Mouse (Mus musculus) brain, embryonic 18.5 days (tissue): ENCODE data around the gene Tor1aip2.

ENCODE experiments used
- DNase-seq: peaks from one replicate; pipeline ENCODE4 v3.0.0-alpha.2; 2012; ENCODE audit warnings: low read depth, low spot score

The Tor1aip2 gene

GRCm38 (mm10) chr1:156041451-156042241, 6.4 kb downstream of the Tor1aip2 start:
- DNase-seq, result no peak

DNA sequence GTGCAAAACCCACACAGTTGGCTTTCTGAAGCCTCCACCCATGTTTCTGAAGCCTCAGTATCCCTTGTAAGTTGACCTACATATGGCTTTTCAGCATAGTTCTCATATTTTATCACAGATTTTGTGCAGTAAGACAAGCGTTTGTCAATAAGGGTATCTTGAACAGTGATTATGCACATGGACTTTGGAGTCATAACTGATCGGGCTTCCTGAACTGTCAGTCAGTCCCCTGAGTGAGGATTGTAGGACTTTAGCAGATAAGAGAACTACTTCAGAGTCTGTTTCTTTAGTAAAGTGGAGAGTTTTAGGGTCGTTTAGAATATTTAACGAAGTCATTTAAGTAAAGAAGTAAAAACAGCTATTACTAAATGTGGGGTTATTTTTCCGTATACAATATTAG, 7.3 kb downstream of the Tor1aip2 start:
- no peak for DNase-seq

GRCm38 (mm10) chr1:156043027-156043426, 7.8 kb downstream of the Tor1aip2 start:
- no peak for DNase-seq

DNA sequence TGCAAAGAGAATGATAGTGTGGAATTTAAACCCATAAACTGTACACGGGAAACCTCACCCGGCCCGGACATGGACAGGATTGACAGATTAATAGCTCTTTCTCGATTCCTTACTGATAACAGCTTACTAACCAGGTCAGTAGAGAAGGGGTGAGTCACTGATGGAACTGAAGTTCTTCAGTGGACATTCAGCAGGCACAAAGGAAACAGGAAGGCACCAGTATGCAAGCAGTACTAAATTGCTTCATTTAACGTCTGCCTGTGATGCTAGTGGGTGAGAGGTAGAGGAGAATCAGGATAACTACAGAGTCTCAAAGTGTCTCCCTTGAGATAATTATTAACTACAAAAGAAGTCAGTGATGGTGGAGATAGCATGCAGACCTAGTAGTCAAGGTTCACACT, 9.0 kb downstream of the Tor1aip2 start:
- no peak for DNase-seq

DNA sequence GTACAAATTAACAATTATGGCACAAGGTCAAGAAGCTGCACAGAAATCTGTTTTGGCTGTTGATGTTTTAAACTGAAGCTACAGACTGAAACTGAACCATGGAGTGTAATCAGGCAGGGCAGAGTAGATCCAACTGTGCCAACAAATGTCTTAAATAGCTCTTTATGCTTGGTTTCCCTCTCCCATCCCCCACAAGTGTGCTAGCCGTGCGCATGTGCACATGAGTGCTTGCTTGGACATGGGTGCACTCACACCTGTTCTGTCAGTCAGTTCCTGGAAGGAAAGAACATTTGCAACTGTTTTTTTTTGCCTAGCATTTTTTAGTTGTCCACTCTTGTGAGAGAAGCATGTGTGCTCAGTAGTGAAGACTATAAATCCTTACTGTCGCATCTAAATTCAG, 11.5 kb downstream of the Tor1aip2 start:
- no peak for DNase-seq

DNA sequence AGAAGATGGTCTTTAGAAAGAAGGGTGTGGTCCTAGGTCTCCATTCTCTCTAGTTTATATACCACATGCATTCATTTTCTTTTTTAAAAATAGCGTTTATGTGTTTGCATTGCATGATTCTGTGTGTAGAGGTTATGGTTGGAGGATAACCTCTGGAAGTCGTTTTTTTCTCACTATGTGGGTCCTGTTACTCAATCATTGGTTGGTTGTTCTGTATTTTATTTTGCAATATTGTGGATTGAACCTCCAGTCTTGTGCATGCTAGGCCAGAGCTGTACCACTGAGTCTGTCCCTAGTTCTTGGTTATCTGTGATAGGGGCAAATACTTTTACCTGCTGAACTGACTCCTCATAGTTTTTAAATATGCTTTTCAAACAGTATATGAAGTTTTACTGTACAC, 23.0 kb downstream of the Tor1aip2 start:
- DNase-seq, result no peak

DNA sequence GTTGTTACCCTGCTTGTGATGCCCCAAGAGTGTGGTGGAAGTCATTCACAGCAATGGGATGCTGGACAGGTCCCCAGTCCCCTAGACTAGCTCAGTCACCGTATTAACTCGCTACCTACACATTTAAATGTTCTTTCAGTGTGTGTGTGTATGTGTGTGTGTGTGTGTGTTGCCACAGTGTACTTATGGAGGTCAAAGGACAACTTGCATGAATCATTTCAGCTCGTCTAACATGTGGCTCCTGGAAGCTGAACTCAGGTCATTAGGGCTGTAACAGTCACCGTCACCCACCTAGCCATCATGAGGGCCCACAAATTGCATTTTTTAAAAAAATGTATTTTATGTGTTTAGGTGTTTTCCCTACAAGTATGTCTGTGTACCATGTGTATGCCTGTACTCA, 27.0 kb downstream of the Tor1aip2 start:
- DNase-seq, result no peak

- DNase-seq, result no peak
These were observed 30.9 kb downstream of the Tor1aip2 start for GRCm38 (mm10) chr1:156066133-156066532.

- no peak for DNase-seq
These were observed 34.9 kb downstream of the Tor1aip2 start for GRCm38 (mm10) chr1:156070106-156070505.

DNA sequence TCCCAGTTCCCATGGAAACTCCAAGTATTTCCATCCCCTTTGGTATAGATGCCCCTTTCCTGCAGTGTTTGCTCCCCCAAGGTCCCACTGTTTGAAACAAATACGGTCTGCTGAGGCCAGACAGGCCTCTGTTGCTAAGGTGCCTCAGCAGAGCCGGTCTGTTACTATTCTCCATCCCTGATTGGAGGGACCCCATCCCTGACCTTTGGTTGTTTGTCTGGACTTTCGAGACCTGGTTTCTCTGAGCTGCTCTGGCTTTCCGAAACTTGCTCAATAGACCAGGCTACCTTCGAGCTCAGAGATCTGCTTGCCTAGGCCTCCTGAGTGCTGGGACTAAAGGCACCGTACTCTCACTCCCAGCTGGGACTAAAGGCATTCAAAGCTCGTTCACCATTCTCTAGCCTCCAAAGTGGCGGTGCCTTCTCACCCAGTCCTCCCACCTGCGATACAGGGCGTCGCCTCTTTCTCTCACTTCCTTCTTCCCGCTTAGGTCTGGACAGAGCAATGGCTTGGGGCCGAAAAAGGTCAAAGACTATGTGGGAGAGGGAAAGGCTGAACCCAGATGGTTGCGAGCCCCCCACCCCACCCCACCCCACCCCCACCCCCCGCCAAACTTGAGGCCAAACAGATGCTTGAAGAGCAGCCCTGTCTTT, 38.1 kb downstream of the Tor1aip2 start:
- no peak for DNase-seq

DNA sequence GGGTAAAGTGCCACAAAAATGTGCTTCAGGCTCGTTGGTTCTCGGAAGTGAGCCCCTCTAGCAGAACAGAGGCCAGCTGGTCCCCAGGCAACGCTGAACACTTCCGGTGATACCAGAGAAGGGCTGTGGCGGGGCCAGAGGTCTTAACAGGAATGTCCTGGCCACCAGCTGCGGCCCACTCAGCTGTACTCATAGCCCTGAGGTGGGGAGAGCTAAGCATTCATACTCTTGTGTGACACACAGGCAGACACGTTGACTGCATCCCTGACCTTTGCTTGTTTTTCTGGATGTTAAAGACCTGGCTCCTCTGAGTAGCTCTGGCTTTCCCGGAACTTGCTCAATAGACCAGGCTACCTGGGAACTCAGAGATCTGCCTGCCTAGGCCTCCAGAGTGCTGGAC, 39.4 kb downstream of the Tor1aip2 start:
- DNase-seq, result no peak

DNA sequence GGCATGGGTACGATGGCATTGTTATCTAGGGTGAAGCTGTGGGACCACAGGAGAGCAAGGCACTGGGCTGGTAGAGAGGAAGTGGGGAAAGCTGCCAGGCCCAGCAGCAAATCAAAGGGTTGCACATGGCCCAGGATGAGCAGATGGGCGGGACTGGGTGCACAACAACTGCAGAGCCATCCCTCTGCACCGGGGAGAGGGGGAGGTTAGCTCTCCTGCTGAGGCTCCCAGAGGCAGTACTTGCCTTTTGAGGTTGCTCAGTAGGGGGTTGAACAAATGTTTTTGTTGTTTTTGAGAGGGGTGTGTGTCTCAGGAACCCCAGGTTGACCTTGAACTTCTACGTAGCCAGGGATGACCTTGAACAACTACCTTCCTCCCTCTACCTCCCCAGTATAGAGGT, 41.3 kb downstream of the Tor1aip2 start:
- DNase-seq, result no peak

GRCm38 (mm10) chr1:156077655-156078054, 42.5 kb downstream of the Tor1aip2 start:
- DNase-seq, result no peak

DNA sequence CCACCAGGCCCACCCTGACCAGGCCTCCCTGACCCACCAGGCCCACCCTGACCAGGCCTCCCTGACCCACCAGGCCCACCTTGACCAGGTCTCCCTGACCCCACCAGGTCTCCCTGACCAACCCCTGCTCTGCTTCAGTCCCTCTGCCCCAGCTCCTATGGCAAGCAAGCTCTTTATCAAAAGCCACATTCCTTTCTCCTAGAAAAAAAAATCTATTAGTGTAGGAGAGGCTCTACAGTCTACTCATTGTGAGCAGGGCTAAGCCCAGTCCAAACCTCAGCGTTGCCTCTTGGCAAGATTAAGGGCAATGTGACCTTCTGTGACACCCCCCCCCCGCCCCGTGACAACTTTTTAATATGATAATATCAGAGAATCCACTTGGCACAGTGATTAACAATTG, 49.4 kb downstream of the Tor1aip2 start:
- DNase-seq, result no peak

GRCm38 (mm10) chr1:156085770-156086169, 50.6 kb downstream of the Tor1aip2 start:
- DNase-seq, result peak; percentile 42

- DNase-seq, result no peak
These were observed 52.4 kb downstream of the Tor1aip2 start for GRCm38 (mm10) chr1:156087586-156087985.

DNA sequence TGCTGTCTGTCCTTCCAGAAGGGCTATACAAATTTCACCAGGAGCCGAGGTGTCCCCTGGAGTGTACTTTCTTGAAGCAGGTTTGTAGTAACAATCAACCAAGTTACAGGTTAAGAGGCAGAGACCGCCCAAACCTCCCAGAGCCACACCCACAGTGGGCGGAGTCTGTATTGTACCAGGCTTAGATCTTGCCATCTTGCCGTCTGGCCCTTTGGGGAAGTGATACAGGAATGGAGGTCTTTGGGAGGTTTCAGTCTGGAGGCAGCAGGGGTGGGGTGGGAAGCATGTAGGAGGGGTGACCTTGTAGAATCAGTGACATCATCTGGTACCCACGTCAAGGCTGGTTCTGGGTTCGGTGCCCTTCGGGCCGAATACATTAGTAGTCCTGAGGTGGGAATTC, 54.4 kb downstream of the Tor1aip2 start:
- DNase-seq, result no peak

DNA sequence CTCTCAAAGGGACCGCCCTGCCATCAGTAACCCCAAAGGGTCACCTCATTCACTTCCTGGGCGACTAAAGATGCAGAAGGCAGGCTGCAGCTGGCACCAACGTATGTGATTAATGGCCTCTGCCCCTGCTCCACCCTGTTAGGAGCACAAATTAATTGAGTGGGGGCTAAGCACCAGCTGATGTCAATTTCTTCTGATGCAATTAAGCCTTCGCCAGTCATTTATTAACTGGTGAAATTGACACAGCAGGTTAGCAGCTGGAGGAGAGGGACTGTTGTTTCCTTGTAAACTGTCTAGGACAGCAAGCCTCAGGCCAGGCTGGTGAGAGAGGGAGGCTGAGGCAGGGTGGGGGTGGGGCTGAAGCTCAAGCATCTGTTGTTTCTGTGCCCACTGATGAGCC, 54.8 kb downstream of the Tor1aip2 start:
- DNase-seq, result no peak

- no peak for DNase-seq
These were observed 56.6 kb downstream of the Tor1aip2 start for GRCm38 (mm10) chr1:156091811-156092210.

DNA sequence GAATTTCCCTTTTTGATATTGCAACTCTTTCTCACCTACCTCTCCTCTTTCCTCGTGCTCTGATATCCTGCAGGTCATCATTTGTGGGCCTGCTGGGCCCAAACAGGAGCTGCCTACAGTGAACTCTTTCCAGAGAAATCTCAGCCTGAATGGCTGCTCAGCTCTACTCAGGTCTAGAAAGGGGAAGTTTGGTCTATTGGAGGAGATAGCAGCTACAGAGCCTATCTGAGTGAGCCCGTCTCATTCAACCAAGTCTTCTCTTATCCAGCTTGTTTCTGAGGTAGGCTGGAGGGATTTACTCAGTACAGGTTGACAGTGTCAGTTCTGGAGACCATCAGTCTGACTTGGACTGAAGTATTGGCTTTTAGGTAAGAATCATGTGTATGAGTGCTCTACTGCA, 68.6 kb downstream of the Tor1aip2 start:
- DNase-seq, result no peak

- DNase-seq, result no peak
These were observed 70.2 kb downstream of the Tor1aip2 start for GRCm38 (mm10) chr1:156105381-156105780.

GRCm38 (mm10) chr1:156107424-156107823, 72.2 kb downstream of the Tor1aip2 start:
- DNase-seq, result no peak

DNA sequence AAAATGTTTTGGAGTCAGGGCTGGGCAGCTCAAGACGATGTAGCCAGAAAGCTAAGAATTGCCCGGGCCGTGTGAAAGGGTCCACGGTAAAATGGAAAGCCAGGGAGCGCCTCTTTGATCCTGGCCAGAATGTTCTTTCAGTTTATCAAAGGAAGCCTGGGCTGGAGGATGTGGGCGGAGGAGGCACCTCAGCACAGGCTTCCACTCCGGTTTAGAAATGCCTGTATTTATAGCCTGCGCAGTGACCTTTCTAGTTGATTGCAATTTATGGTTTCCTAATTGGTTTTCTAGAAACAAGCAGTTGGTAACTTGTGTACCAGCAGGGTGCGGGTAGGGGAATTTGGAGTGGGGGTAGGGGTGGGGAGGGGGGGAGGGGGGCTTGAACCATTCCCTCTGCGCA, 73.2 kb downstream of the Tor1aip2 start:
- DNase-seq, result no peak
